Mouse (Mus musculus) gastrocnemius, postnatal 25 days (tissue): ENCODE data around the gene Ssbp3. TPM values are rescaled to one million over a fixed set of nuclear protein-coding genes. Genes with fewer than 3 reads are reported as not detected.

Experiments
- DNase-seq: peaks from one replicate; pipeline ENCODE4 v3.0.0; 2022
- total RNA-seq, 2 experiments: library from RNA; stranded (reverse); gene quantifications; 1 replicate in 1 of 2; 2 replicates in 1 of 2; pipeline ENCODE4 v1.2.3; 2021

Ssbp3 gene
- total RNA-seq, 2 experiments from 2014 or later: 18.7 to 19.5 TPM

DNA sequence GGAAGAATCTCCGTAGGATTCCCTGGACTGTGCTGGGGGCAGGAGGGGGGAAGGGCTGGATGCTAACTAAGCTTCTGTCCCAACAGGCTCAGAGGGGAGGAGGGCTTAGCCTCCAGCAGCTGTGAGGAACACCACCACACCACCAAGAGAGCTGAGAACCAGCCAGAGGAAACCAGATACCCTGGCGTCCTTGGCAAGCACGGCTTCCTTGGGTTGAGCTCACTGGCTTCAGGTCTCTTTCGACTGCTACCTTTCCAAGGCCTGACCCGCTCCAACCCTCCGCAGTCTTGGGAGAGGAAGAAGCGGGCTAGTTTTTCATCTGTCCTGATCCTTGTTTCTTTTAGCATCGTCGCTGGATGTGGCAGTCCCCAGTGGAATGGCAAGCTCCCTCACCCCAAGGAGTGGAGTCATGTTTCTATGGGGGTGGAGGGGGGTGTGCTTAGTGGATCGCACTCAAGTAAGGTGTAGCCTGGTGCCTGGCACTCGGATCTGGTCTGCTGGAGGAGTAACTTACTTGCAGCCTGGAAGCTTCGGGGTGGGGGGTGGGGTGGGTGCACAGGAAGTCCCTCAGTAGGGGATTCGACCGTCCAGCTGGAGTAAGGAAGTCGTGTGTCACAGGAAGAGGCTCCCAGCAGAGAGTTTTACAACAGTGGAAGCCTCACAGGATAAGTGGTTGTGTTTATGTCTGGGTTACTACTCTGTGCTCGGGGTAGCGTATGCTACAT, 2.6 kb upstream of the Ssbp3 start:
- DNase-seq: peak; percentile 88

DNA sequence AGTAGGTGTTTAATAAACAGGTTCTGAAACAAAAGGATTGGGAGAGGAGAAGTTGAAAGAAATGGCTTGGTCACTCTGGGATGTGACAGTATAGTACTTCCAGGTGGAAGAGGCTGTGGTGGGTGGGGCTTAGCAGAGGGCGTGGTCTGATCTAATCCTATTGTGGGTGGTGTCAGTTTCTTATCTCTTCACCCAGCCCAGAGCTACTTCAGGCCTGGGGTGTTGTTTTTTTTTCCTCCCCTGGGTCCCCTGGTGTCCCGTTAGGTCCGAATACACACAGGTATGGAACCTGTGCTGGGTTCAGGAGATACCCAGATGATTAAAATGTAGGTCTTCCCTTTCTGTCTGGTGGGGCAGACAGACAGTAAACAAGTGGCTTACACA, 2.1 kb upstream of the Ssbp3 start:
- DNase-seq: peak; percentile 53

DNA sequence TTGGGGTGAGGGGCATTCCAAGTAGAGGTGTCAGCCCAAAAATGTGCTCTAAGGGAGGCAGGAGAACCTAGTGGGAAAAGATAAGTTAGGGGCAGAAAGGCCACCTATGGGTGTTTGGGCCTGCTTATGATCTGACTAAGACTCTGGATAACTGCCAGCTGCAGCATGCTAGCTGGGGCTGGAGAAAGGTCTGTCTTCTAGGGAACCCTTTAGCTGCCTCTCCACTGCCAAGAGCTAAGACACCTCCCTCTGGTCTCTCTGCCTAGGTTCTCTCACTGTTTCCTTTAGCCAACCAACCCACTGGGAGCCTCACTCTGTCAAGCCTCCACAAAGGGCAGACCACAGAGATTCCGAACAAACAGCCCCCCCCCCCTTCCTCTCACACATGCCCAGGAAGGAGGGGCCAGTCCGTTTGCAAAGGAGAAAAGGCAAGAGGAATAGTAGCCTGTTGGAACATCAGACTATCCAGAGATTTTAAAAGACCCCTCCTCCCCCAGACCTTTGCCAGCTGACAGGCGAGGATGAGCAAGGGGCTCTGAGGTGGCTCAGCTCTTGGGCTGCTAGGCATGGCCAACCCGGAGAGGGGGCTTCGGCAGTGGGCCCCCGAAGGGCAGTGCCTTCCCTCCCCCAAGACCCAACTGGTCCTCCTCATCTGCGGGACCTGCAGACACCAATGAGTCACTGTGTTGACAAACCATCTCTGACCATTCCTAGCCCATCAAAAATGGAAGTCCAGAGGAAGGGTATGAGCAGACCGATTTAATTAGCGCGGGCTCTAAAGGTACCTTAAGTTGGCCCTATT, 1.4 kb upstream of the Ssbp3 start:
- peak; percentile 75 for DNase-seq

- DNase-seq: no peak
These were observed 704 bp upstream of the Ssbp3 start for GRCm38 (mm10) chr4:106909797-106910196.

- DNase-seq: peak; percentile 96
These were observed 823 bp downstream of the Ssbp3 start for GRCm38 (mm10) chr4:106911246-106911801.

- DNase-seq: no peak
These were observed 1.6 kb downstream of the Ssbp3 start for GRCm38 (mm10) chr4:106911951-106912688.

GRCm38 (mm10) chr4:106912689-106913041, 2.2 kb downstream of the Ssbp3 start:
- no peak for DNase-seq

GRCm38 (mm10) chr4:106913411-106914049, 3.0 kb downstream of the Ssbp3 start:
- no peak for DNase-seq

- no peak for DNase-seq
These were observed 4.8 kb downstream of the Ssbp3 start for GRCm38 (mm10) chr4:106915265-106915664.

- DNase-seq: no peak
These were observed 7.8 kb downstream of the Ssbp3 start for GRCm38 (mm10) chr4:106918263-106918662.

DNA sequence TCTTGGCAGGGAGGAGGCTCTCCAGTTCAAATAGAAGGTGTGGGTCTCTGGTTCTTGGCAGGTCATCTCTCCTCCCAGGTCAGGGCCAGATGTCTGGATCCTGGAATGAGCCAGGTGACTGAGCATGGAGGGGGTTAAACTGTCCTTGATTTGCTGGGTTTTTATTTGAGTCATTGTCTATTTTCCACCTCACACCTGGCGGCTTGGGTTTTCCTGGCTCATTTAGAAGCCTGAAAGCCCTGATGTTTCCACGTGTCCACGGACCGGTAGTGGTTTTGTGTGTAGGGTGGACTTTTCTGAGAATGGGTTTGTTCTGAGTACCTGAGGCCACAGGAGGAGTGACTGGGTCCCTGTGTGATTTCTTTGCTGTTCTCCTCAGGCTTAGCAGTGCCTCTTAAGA, 9.6 kb downstream of the Ssbp3 start:
- no peak for DNase-seq

- peak; percentile 71 for DNase-seq
These were observed 11.2 kb downstream of the Ssbp3 start for GRCm38 (mm10) chr4:106921375-106922336.

GRCm38 (mm10) chr4:106922919-106923318, 12.4 kb downstream of the Ssbp3 start:
- DNase-seq: no peak

DNA sequence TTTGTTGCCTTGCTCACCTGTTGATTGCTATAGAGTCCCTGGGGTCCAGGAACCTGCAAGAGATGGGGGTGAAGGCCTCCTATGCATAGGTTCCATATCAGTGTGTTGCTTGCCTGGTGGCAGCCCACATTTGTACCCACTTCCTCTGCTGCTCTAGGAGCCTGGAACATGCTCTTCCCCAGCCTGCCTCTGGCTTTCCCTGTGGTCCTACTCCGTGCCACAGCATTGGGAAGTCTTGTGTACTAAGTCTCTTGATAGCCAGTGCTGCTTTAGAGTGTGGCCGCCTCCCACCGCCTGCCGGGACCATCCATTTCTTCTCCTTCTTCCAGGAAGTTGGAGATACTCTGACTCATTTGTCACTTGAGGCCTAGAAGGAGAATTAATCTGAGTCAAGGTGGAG, 13.7 kb downstream of the Ssbp3 start:
- no peak for DNase-seq

- no peak for DNase-seq
These were observed 14.4 kb downstream of the Ssbp3 start for GRCm38 (mm10) chr4:106924888-106925287.

DNA sequence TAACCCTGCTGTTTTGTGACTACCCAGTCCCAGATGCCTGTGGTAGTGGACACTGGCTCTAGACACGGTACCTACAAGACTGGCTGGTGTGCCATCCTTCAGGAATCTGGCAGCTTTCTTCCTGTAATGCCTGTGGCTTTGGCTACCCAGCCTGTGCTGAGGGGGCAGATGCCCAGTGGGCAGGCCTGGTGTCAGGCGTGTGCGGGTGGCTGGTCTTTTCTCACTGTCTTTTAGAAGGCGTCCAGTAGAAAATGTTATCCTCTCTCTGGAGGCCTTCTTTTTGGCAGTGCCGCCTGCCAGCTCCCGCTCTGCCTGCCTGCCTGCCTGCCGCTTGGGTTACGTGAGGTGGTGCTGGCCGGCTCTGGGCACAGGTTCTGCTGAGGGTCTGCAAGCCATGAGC, 15.9 kb downstream of the Ssbp3 start:
- peak; percentile 38 for DNase-seq

DNA sequence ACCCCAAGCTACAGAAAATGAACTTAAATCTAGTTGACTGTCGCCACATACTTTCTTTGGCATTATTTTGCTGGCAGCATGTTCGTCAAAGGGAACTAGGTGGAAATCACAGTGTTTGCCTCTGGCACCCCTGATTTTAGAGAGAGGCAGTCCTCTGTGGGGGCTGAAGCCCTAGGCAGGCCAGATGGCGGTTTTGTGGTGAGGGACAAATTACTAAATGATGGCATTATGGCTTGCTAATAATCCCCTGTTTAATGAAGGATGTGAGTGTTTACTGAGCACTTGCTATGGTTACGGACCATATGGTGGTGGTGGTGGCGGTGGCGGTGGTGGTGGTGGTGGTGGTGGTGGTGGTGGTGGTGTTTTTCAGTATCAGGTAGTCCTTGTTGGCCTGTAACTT, 16.5 kb downstream of the Ssbp3 start:
- no peak for DNase-seq

- no peak for DNase-seq
These were observed 18.5 kb downstream of the Ssbp3 start for GRCm38 (mm10) chr4:106928961-106929360.

DNA sequence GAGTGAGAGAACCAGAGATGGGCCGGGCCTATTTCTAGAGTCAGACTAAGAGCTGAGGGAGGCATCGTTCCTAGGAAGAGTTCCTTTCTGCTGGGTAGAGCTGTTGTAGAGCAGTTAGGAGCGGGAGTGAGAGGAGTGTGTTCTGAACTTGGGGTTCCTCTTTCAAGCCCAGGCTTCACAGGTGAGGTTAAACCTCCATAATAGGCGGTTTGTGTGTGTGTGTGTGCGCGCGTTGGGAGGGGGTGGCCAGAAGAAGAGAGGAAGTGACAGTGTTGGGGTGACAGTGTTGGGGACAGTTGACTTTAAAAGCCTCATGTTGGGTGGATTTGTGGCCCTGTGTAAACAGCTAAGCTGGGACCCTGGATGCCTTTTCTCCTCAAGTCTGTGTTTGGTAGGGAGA, 22.1 kb downstream of the Ssbp3 start:
- no peak for DNase-seq

DNA sequence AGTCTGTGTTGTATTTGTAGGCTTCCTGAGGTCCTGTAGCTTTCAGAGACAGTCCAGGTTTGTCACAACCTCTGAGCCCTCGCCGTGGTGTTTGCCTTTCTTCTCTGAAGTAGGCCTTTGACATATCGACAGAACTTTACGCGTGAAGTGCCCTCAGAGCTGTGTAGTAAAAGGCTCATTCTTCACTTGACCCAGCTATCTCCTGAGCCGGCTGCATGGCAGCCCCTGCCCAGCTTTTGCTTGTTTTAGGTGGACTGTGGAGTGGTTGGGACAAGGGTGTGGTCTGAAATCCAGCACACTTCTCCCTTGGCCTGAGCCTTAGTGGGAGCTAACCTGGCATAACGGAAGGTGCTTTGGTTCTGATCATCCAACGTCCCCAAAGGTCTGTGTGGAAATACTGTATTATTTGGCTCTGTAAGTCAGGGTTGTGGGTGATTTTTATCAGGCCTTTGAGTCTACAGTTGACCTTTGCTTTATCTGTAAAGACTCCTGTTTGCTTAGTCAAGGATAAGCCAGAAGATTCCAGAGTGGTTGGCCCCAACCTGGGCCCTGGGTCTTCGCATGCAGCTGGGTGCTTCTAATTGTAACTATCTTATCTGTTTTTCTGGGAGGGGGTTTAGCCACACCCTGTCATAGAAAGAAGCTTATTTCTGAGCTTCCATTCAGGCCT, 23.4 kb downstream of the Ssbp3 start:
- DNase-seq: no peak
